Mouse (Mus musculus) forebrain, embryonic 11.5 days (tissue): Measurements from ENCODE around the gene Abcd3. TPM values are rescaled to one million over a fixed set of nuclear protein-coding genes. Genes with fewer than 3 reads are reported as not detected.

Experiments used
- ATAC-seq: fragments of 200-750 bp; cut with Nextera tagmentation; replicated peaks from 2 replicates; pipeline ENCODE4 v1.8.0; 2017; ENCODE audit warnings: moderate TSS enrichment; ENCODE audit not compliant: low FRiP score
- DNase-seq: peaks from one replicate; pipeline ENCODE4 v3.0.0-alpha.2; 2017; ENCODE audit warnings: low spot score
- H3K27ac ChIP-seq: fragments of 300-500 bp; sonication (generic); 2 replicates; pipeline ENCODE4 v1.5.1; 2014; ENCODE audit warnings: low read depth, low read length
- H3K27me3 ChIP-seq: fragments of 300-500 bp; sonication (generic); 2 replicates; pipeline ENCODE4 v1.6.1; 2014; ENCODE audit warnings: mild to moderate bottlenecking, low read length, mixed read lengths; ENCODE audit not compliant: control insufficient read depth, insufficient read depth
- H3K36me3 ChIP-seq: fragments of 300-500 bp; sonication (generic); 2 replicates; pipeline ENCODE4 v1.6.1; 2014; ENCODE audit warnings: mild to moderate bottlenecking, low read length, moderate library complexity, mixed read lengths; ENCODE audit not compliant: control insufficient read depth, insufficient read depth
- H3K4me1 ChIP-seq: fragments of 300-500 bp; sonication (generic); replicated peaks from 2 replicates; pipeline ENCODE4 v1.6.1; 2014; ENCODE audit warnings: low read length, mixed read lengths; ENCODE audit not compliant: control insufficient read depth, insufficient read depth
- H3K4me2 ChIP-seq: fragments of 300-500 bp; sonication (generic); 2 replicates; pipeline ENCODE4 v1.6.1; 2014; ENCODE audit warnings: low read depth, mild to moderate bottlenecking, low read length, moderate library complexity, mixed read lengths; ENCODE audit not compliant: severe bottlenecking
- H3K4me3 ChIP-seq: fragments of 300-500 bp; sonication (generic); 2 replicates; pipeline ENCODE4 v1.5.1; 2014; ENCODE audit warnings: low read depth, low read length
- H3K9ac ChIP-seq: fragments of 300-500 bp; sonication (generic); 2 replicates; pipeline ENCODE4 v1.6.1; 2014; ENCODE audit warnings: low read length
- H3K9me3 ChIP-seq: fragments of 300-500 bp; sonication (generic); 2 replicates; pipeline ENCODE4 v1.6.1; 2016; ENCODE audit warnings: low read length, mixed read lengths; ENCODE audit not compliant: control insufficient read depth
- WGBS: fragments of 180-500 bp; shearing (Covaris S2); extraction: QIAGEN DNeasy Blood & Tissue Kit; methylation state at CpG from one replicate; pipeline ENCODE4 v1.1.7; 2014; 5-methylcytosine and 5-hydroxymethylcytosine counted together
- polyA plus RNA-seq: library from polyadenylated mRNA; unstranded; fragments of >200 nt; fragmentation: Nextera tagmentation; extraction: Ambion mirVana; gene quantifications from 2 replicates; pipeline ENCODE4 v1.2.1, GENCODE M21; 2014

Gene Abcd3
- polyA plus RNA-seq, 1 experiment from 2014 or later, result 59.0 TPM

- no peak for DNase-seq
- Histone ChIP-seq H3K36me3 (no peaks in the 10 kb centered on the region), H3K4me2 (no peak overlapping the region), H3K9me3 (no peaks in the 10 kb centered on the region), H3K27ac (no peak overlapping the region), H3K4me1 (no peaks in the 10 kb centered on the region), H3K4me3 (no peak overlapping the region), H3K9ac (no peak overlapping the region), H3K27me3 (no peaks in the 10 kb centered on the region)
- ATAC-seq, result no peak
- WGBS, result 90% methylated on average over 6 of the region's 6 CpGs
Measured at GRCm38 (mm10) chr3:121844658-121845057, 29.6 kb upstream of the Abcd3 start.

GRCm38 (mm10) chr3:121844013-121844412, 28.9 kb upstream of the Abcd3 start:
- DNase-seq, result no peak
- Histone ChIP-seq H3K27me3 (no peaks in the 10 kb centered on the region), H3K27ac (no peak overlapping the region), H3K9ac (no peak overlapping the region), H3K4me2 (no peak overlapping the region), H3K4me1 (no peaks in the 10 kb centered on the region), H3K9me3 (no peaks in the 10 kb centered on the region), H3K4me3 (no peak overlapping the region), H3K36me3 (no peaks in the 10 kb centered on the region)
- ATAC-seq, result no peak
- WGBS, result 77% methylated on average over 3 of the region's 3 CpGs

GRCm38 (mm10) chr3:121843254-121843653, 28.2 kb upstream of the Abcd3 start:
- H3K4me2 ChIP-seq, result no peak overlapping the region
- H3K9me3 ChIP-seq, result no peaks in the 10 kb centered on the region
- H3K9ac ChIP-seq, result no peak overlapping the region
- 94% methylated on average over 5 of the region's 5 CpGs for WGBS
- no peak overlapping the region for H3K4me3 ChIP-seq
- H3K27me3 ChIP-seq, result no peaks in the 10 kb centered on the region
- no peaks in the 10 kb centered on the region for H3K36me3 ChIP-seq
- H3K27ac ChIP-seq, result no peak overlapping the region
- ATAC-seq, result no peak
- H3K4me1 ChIP-seq, result no peaks in the 10 kb centered on the region
- no peak for DNase-seq

GRCm38 (mm10) chr3:121842306-121842860, 27.3 kb upstream of the Abcd3 start:
- 84% methylated on average over 7 of the region's 7 CpGs for WGBS
- no peak overlapping the region for H3K27ac ChIP-seq
- no peaks in the 10 kb centered on the region for H3K4me1 ChIP-seq
- H3K9ac ChIP-seq, result no peak overlapping the region
- no peak for DNase-seq
- H3K9me3 ChIP-seq, result no peaks in the 10 kb centered on the region
- no peak overlapping the region for H3K4me3 ChIP-seq
- no peak for ATAC-seq
- H3K27me3 ChIP-seq, result no peaks in the 10 kb centered on the region
- no peak overlapping the region for H3K4me2 ChIP-seq
- no peaks in the 10 kb centered on the region for H3K36me3 ChIP-seq

- no peak overlapping the region for H3K27ac ChIP-seq
- WGBS, result 84% methylated on average over 9 of the region's 9 CpGs
Measured at GRCm38 (mm10) chr3:121841412-121842014, 26.4 kb upstream of the Abcd3 start.

GRCm38 (mm10) chr3:121840351-121840750, 25.2 kb upstream of the Abcd3 start:
- Histone ChIP-seq H3K4me2 (no peak overlapping the region), H3K9me3 (no peaks in the 10 kb centered on the region), H3K9ac (no peak overlapping the region), H3K36me3 (no peaks in the 10 kb centered on the region), H3K4me1 (no peaks in the 10 kb centered on the region), H3K27ac (no peak overlapping the region), H3K27me3 (no peaks in the 10 kb centered on the region), H3K4me3 (no peak overlapping the region)
- ATAC-seq (no peak), DNase-seq (no peak)
- WGBS, result 93% methylated on average over 8 of the region's 8 CpGs

More at GRCm38 (mm10) chr3:121841412-121842014, 26.4 kb upstream of the Abcd3 start:
- Histone ChIP-seq H3K27me3 (no peaks in the 10 kb centered on the region), H3K4me2 (no peak overlapping the region), H3K4me1 (no peaks in the 10 kb centered on the region), H3K9ac (no peak overlapping the region), H3K9me3 (no peaks in the 10 kb centered on the region), H3K36me3 (no peaks in the 10 kb centered on the region), H3K4me3 (no peak overlapping the region)
- DNase-seq, result no peak
- no peak for ATAC-seq

- ATAC-seq (no peak), DNase-seq (no peak)
- no peak overlapping the region for H3K9ac ChIP-seq
- 78% methylated on average over 2 of the region's 2 CpGs for WGBS
- no peaks in the 10 kb centered on the region for H3K36me3 ChIP-seq
- no peak overlapping the region for H3K4me2 ChIP-seq
- no peaks in the 10 kb centered on the region for H3K4me1 ChIP-seq
- no peak overlapping the region for H3K27ac ChIP-seq
- no peak overlapping the region for H3K4me3 ChIP-seq
- H3K27me3 ChIP-seq, result no peaks in the 10 kb centered on the region
- no peaks in the 10 kb centered on the region for H3K9me3 ChIP-seq
Measured at GRCm38 (mm10) chr3:121834732-121835131, 19.6 kb upstream of the Abcd3 start.

- DNase-seq (no peak), ATAC-seq (no peak)
- no peaks in the 10 kb centered on the region for H3K9me3 ChIP-seq
- no peak overlapping the region for H3K9ac ChIP-seq
- H3K4me2 ChIP-seq, result no peak overlapping the region
- H3K4me1 ChIP-seq, result no peaks in the 10 kb centered on the region
- H3K27me3 ChIP-seq, result no peaks in the 10 kb centered on the region
- no peak overlapping the region for H3K27ac ChIP-seq
- no peaks in the 10 kb centered on the region for H3K36me3 ChIP-seq
- no peak overlapping the region for H3K4me3 ChIP-seq
- WGBS, result 88% methylated on average over 4 of the region's 4 CpGs
Measured at GRCm38 (mm10) chr3:121834250-121834649, 19.1 kb upstream of the Abcd3 start.

- ATAC-seq (no peak), DNase-seq (no peak)
- Histone ChIP-seq H3K36me3 (no peaks in the 10 kb centered on the region), H3K4me3 (no peak overlapping the region), H3K27me3 (no peaks in the 10 kb centered on the region), H3K9me3 (no peaks in the 10 kb centered on the region), H3K4me1 (no peaks in the 10 kb centered on the region), H3K27ac (no peak overlapping the region), H3K4me2 (no peak overlapping the region), H3K9ac (no peak overlapping the region)
- WGBS, result 90% methylated on average over 1 of the region's 1 CpGs
Measured at GRCm38 (mm10) chr3:121825092-121825491, 10.0 kb upstream of the Abcd3 start.
